Mouse (Mus musculus) myocyte (in vitro differentiated cells): ENCODE data around the gene Lrrc8b.

ENCODE experiments used
- E2F4 ChIP-seq: IDR thresholded peaks from one replicate; pipeline ENCODE4 v1.6.1; 2011; ENCODE audit warnings: mild to moderate bottlenecking, control low read depth, moderate library complexity; ENCODE audit not compliant: insufficient read depth
- POLR2A ChIP-seq: IDR thresholded peaks from one replicate; pipeline ENCODE4 v1.6.1; 2011; ENCODE audit warnings: low read depth, mild to moderate bottlenecking, control low read depth, moderate library complexity; ENCODE audit not compliant: insufficient read length
- SRF ChIP-seq: IDR thresholded peaks from one replicate; pipeline ENCODE4 v1.6.1; 2011; ENCODE audit warnings: low read depth; ENCODE audit not compliant: control insufficient read depth, insufficient read length
- TCF12 ChIP-seq: IDR thresholded peaks from one replicate; pipeline ENCODE4 v1.6.1; 2011; ENCODE audit warnings: mild to moderate bottlenecking, control low read depth; ENCODE audit not compliant: poor library complexity, insufficient read depth, severe bottlenecking

DNA sequence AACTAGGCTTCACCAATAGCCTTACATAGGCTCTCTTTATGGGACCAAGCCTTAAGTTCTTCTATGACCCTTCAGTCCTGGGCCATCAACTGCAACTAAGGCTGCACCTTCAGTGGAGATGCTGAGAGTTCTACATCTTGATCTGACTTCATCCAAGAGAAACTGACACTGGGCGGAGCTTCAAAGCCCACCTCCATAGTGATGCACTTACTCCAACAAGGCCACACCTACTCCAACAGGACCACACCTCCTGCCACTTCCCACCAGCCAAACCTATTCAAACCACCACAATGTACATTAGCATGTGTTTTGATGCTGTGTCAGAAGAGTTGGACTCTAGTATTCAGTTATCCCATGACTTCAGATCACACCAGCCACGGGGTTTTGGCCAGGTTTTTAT is 120.6 kb downstream of the Lrrc8b start:
- no peak for TF ChIP-seq POLR2A
- no peak for TF ChIP-seq E2F4
- TF ChIP-seq SRF = no peak
- no peak for TF ChIP-seq TCF12
